Mouse (Mus musculus): ENCODE data around the gene Sorbs2. TPM values are rescaled to one million over a fixed set of nuclear protein-coding genes. Genes with fewer than 3 reads are reported as not detected.

Sorbs2 gene
- total RNA-seq (2021): 10 to 100 TPM; 69.1 to 83.1 TPM
- long read RNA-seq, experiment 1, partial matches to known transcripts: 1 of 6 reads
- long read RNA-seq, experiment 1, other reads (novel, unspliced or antisense): 5 of 6 reads
- long read RNA-seq, experiment 2, partial matches to known transcripts: 1 of 9 reads
- long read RNA-seq, experiment 2, other reads (novel, unspliced or antisense): 8 of 9 reads

DNA sequence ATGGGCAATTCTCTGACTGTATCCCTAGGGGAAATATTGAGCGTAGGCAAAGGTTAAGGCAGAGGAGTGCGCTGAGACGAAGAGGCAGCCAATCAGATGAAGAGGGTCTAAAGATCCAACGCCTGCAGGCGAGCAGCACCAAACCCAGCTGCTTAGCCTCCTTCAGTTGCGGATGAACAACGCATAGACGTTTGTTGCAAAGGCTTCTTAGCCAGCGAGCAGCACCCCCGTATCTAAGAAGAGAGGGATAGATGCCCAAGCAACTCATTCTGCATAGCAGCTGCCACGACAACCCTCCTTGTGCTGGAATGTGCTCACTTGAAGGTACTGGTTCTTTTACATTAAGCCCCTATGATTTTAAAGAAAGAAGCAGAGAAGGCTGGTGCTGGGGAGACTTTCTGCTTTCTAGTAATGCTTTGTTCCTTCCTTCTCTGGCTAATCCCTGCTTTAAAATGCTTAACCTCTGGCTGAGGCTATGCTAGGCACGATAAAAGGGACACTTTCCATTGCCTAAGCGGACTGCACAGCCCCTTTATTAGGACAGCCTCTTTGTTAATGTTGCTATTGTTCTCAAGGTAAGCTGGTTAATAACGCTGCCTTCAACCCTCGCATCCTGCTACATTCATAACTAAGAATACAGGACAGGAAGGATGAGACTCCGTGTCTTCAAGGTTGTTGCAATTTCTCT lies at the start of gene Sorbs2:
TSS of gene Sorbs2 (plus strand) at position 155 of the 688 bp plus-strand sequence.
- DNase-seq: peak; percentile 10

DNA sequence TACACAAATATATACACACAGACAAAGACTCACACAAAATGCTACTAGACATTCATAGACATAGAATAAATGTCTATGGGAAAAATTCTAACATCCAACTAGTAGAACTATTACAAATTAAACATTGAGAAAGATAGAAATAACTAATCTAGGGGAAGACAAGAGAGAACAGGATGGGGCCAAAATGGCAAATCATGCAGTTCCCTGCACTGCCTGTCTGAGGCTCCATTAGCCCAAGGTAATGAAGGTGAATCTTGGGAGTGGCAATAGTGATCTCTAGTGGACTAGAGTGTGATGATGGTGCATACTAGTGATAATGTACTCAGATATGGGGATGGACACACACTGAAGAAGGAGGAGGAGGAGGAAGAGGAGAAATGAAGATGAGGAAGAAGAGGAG lies 49.7 kb upstream of the Sorbs2 start:
- DNase-seq: no peak

DNA sequence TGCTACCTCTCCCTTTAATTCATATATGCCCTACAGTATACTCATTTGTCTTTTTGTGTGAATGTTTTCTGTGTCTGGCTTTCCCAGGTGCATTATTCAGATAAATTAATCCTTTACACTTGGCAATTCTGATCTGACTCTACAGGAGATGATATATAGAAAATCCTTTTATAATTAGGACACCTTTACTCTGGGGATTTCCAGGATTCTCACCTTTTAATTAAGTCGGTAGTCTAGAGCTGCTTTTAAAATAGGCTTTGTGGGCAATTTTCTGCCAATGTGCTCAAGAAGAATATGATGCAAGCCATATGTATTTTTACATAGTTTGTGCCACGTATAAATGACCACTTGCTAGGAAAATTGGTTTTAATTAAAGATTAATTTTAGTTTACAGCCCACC lies 38.6 kb upstream of the Sorbs2 start:
- DNase-seq: no peak

DNA sequence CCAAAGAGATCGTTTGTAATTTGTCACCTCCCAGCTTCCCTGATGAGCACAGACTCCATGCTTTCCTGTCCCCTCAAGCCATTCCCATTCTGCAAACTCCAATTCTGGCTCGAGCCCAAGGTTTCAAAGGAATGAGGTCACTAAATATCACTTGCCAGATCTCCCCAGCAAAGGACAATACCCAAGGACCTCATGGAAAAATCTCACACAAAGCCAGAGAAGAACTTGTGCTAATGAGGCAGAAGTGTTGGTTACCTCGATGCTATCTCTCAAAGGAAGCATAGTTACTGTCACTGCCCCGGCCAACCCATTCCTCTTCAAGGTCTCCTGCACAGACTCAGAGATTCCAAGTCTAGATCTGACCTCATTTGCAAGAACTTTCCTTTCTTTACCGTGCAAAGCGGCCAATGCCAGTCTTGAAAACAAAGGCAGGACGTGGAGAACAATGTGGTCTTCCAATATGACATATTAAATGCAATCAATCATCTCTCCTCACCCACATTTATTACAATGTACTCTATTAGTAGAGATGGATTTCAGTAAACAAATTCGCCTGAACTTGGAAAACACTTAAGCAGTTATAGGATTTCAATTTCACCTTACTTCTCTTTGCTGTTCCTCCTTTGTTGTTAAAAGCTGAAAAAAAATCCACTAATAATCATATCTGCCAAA lies 37.9 kb upstream of the Sorbs2 start:
- peak; percentile 78 for DNase-seq

DNA sequence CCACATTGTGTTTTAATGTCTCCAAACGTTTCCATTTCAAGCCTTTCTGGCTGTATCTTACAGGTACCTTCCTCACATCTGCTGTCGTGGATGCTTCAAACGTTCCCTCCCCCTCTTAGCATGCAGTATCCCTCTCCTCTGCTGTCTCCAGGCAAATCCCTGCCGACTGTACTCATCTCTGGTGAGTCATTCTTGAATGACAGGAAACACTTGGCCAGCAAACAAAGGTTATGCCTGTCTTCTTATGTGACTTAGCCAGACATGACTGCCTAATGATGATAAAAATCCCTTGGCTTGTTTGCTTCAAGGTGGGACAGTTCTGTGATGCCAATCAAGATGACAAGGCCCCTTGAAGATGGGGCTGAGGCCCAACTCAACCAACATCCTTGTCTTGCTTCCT lies 26.7 kb upstream of the Sorbs2 start:
- peak; percentile 26 for DNase-seq

DNA sequence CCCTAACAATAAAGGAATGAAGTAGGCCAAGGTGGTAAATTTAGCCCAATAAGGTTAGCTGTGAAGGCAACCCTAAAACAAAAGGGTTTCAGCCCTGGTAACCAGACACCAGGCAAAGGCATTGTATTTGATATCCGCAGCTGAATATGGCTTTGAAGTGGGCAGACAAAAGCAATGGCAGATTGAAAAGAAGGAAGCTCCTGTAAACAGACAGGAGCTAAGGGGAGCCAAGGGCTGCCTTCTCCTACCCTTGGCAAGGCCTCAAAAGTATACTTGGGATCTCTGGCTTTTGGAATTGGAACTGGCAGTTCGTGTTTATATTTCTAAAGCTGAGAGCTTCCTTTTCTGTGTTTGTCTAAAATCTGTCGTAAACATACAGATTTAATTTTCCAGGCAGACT lies 21.3 kb upstream of the Sorbs2 start:
- no peak for DNase-seq

DNA sequence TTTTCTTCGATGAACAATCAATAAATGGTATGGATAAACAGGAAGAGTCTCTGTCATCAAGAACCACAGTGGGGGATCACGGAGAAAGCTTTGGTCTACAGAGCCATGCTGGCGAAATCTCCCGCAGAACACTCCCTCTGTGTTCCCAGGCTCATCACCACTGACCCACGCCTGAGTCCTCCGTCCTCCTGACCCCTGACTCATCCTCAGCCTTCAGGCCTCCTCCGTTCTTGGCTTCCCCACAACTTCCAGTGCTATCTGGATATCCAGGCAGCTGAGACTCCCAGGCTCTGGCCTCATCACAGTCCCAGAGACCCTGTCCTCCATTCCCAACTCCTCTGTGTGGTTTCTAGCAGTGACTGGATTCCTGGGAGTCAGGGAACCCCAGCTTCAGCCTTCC lies 3.6 kb upstream of the Sorbs2 start:
- peak; percentile 29 for DNase-seq

DNA sequence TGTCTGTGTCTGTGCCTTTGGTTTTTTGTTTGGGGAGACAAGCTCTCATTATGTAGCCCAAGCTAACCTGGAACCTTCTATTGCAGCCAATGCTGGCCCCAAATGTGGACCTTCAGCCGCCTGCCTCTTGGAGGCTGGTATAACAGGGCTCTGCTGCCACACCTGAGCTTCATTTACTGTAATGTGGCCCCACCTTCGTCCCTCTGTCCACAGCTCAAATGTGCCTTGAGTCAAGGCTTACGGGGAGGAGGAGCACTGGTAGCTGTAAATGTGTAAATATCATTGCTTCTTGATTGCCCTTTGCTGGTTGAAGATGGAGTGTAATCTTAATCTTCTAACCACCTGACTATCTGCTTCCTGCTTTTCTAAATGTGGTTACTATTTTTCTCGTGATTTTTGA lies 1.2 kb upstream of the Sorbs2 start:
- no peak for DNase-seq

DNA sequence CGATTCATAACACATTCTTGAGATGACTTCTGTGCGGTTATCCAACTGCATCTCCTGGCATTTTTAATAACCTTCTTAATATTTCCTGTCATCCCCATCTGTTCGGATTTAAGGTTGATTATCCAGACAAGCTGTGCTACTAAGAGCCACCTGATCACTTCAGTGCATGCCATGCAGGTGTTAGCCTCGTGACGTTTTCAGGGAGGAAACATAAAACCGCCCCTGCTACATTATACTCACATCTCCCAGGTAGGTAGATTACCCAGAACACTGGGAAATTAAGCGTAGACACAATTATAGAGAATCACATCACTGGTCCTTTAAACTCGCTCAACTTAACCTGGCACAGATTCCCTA lies 333 bp upstream of the Sorbs2 start:
- no peak for DNase-seq

DNA sequence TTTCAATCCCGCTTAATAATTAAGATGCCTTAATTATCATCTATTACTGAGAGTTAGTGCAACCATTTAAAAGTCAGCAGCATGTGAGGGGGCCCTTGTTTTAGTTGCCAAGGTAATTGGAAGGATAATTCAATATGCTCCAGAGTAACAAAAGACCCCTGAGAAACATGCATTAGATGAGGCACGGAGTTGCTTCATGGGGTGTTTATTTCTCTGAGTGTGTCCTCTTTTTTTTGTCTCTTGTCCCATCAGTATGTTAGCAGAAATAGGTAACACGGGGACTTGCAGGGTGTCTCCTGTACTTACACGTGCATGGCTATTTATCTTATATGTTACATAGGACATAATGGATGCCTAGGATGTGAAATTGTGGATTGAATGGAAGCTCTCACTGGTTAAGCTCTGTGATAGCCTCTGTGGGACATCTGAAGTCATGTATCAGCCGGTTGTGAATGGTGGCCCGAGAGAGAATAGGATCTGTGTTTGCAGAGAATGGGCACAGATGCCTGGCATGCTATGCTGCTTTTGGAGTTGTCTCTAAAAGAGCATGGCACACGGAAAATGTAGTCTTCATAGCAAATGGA lies 1.0 kb downstream of the Sorbs2 start:
- DNase-seq: no peak

DNA sequence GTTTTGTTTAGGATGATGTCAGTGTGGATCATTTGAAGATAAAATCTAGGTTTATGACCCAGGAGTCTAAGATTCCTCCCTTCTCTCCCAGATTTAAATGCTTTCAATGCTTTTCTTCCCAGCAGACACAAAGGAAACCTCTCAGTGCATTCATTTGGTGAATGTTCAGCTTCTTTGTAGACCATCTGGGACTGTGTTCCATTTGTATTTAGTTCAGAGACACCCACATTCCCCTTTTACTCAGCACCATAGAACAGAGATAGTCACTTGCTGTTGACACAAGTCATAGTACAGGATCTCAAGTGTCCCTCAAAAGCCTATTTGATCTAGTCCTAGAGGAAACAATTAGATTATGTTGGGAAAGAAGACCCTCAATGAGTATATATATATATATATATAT lies 4.8 kb downstream of the Sorbs2 start:
- DNase-seq: no peak

DNA sequence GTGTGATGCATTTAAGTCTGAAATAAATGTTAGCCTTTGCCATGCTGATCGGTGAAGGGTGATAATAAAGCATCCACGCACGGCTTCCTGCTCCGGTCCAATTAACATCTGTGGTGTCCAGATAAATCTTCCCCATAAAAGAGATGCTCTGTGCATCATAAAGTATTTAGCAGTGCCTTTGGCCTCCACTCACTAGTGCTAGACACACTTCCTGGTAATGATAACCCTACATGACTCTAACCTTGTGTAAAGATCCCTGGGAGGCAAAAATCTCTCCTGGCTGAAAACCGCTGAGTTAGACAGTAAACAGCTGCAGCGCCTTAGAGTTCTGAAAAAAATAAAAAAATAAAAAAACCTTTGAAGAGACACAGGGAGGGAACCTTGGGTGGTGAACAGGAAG lies 14.0 kb downstream of the Sorbs2 start:
- DNase-seq: no peak

DNA sequence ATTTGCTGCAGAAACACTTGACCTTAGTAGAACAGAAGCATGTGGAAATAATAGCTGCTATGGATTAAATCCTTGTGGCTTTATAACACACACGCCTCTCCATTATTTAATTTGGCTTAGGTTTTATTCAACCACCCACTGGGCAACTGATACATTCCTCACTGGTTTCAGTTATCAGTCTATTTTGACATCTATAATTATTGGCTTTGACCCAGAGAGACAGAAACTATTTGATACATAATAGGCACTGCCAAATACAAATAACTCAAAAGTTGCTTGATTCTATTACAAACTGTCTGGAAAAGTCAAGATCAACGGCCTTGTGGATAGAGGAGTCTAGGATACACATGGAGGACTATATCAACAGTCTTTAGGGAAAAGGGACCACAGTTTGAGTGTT lies 20.1 kb downstream of the Sorbs2 start:
- no peak for DNase-seq

DNA sequence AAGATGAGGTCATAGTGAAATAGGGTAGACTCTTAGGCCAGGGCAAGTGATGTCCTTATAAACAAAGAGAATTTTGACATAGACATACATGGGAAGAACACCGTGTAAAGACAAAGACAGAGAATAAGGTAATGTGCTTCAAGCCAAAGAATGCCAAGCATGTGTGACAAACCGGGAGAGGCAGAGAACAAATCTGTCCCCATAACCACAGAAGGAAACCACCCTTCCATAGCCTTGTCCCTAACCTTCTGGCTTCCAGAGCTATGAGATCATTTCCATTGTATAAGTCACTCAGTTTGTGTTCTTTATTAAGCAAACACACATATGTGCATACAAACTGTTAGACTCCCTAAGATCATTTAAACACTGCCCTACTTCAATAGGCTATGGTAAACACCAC lies 21.3 kb downstream of the Sorbs2 start:
- no peak for DNase-seq

DNA sequence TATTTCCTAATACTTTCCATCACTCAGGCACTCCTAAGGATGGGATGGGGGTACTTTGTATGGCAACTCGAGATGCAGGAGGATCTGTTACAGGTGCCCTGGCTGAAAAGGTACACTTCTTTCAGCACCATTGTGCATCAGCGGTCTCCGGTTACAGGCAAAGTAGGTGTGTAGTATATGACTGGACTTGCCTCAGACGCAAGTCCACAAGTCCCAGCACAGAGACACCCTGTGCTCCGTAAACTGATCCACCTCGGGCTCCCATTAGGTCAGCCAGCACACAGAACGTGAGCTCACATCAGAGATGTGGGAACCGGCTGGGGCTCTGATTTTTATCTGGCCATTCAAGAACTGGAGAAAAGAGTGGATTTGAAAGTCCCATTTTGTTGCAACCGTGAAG lies 29.0 kb downstream of the Sorbs2 start:
- no peak for DNase-seq

DNA sequence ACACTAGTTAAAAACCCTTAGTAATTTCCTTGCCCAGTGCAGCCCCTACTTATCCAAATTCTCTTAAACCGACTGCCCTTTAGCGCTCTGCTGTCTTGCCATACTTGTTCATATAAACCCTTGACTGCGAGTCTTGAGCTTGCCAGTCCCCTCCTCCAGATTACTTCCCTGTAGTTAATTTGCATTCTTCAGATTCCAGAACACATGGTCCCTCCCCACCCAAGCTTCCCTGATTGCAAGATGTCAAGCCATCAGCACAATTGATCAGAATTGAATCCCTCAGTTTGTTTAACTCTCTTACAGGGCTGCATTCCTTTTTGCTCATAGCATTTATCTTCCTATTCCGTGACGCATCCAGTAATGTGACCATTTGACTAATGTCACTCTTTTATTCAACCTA lies 32.9 kb downstream of the Sorbs2 start:
- no peak for DNase-seq

DNA sequence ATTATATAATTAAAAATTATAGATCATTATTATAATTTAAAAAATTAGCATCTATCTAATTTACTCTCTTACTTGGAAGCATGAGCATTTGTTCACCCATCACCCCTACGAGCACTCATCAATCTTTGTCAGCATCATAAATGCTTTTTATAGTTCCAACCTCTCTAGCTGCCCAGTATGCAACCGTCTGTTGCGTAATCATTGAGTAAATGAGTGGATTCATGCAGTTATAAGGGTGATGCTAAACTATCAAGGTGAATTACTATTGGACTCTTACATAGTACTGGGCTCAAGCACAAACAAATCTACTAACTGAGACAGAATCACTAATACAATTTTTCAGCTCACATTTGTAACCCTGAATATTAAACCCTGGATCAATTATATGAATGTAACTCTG lies 44.6 kb downstream of the Sorbs2 start:
- DNase-seq: no peak

DNA sequence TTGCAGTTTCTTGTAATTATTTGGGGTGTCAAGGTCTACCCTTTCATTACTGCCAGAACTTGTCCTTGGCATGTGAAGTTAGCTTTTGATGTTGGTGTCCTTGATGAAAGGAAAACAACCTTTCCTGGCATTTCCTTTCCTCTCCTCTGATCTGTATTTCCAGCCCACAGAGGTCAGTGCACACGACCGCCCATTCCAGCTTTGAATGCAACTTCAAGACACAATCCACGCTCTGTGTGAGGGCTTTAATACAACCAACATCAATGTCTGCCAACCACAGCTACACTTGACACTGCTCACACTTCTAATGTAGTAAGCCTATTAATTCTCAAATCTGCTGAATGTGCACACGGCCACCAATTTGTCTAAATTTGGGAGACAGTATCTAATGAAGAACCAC lies 47.0 kb downstream of the Sorbs2 start:
- DNase-seq: peak; percentile 8

DNA sequence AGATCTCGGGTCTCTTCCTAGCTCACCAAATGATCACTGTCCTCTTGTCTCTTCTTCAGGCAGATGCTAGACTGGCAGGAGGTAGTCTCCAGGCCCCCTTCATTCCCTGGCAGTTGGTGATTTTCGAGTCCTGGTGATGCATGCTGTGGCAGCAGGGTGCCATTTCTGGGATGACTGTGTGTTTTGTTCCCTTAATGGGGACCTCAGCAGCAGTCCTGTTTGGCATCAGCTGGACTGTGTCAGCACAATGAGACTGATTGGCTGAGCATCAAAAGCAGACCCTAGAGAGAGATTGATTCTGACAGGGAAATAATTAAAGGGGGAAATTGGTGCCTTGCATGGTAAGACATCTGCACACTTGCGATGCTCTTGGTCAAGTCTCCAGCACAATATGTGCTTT lies 50.3 kb downstream of the Sorbs2 start:
- no peak for DNase-seq

DNA sequence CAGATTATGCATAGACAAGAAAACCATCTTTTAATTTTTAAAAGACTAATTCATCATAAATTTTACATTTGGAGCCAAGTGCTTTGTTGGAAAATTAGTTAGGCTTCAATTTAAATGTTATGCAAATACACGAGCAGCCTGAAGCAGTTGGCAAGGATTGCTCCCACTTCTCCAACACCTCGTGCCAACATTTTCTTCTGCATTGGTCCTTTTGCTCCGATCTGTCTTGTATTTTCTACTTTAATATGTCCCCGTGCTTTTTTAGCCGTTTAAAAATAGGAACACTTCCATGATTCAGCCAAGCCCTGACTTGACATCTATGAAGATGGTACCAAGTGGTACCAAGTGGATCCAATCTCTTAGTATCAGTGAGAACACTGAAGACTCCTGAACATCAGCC lies 50.8 kb downstream of the Sorbs2 start:
- DNase-seq: no peak

DNA sequence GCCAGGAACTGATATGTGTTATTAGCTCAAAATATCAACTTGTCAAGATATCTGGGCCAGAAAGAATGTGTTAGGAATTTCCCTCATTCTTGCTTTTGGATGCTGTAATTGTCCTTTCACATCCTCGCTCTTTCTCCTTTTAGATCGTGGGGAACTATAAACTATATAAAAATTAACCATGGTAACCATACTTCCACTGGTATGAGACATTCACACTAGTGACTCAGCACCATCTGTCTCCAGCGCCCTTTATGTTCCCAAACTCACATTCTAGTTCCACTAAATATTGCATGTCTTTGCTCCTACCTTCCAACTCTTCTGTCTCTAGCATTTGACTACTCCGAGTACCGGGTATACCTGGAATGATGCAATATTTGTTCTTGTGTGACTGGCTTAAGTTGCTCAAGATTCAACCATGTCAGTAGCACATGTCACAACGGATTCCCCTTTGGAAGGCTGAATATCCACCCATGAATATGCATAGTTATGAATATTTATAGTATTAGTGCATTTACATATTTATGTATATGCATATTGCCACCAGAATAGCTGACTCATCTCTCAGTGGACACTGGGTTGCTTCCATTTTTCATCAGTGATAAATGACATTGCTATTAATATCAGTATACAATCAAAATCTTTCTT lies 51.7 kb downstream of the Sorbs2 start:
- no peak for DNase-seq

DNA sequence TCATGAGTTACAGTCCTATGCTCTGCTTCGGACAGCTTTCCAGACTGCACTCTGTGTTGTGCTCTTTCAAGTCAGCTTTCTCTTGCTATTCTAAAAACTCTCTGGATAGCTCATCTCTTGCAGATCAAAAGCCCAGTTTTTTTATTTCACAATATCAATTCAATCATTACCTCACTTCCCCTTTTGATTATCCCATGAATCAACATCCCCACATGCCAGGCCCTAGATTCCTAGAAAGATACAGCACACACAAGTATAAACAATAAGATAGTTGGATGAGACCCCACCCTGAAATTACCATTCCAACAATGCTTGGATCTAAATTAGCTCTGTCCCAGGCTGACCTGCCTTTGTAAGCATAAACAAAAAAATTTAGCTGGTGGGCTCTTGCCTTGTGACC lies 57.6 kb downstream of the Sorbs2 start:
- no peak for DNase-seq

DNA sequence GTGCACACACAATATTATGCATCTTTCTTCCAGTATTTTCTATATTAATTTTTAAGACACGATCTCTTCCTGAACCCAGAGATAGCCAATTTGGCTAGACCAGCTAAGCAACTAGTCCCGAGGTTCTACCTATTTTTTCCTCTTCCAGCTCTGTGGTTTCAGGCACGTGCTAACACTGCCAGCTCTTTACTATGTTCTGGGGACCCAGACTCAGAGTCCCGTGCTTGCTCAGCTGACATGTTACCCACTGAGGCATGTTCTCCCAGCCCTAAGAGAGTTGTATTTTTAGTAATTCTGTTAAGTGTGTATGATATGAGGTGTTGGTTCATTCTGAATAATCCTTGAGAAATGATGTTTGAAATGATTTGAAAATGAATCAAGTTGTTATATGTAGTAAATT lies 62.5 kb downstream of the Sorbs2 start:
- DNase-seq: no peak
